Mouse (Mus musculus) T-helper 2 cell (primary cell): ENCODE measurements at regions not wholly inside any gene's neighbourhood (a gene's known extent, or its start where the extent isn't known, plus 50 kb on each side); places are given as distances from the start of the nearest gene placed in this dataset.

Experiments used
- in situ Hi-C: fragments of 300-600 bp; cut with MboI, MseI; formaldehyde crosslinking; loops from one replicate; pipeline ENCODE4 v1.15.1; 2025; ENCODE audit warnings: high pct_unique_total_duplicates

- in situ Hi-C loops = loop anchor here (10.0 kb wide), 1 partner anchor 248 kb away; no protein-coding TSS in a partner anchor
These were observed 168.4 kb downstream of the 3110018I06Rik start for GRCm38 (mm10) chr12:107656846-107657245.

DNA sequence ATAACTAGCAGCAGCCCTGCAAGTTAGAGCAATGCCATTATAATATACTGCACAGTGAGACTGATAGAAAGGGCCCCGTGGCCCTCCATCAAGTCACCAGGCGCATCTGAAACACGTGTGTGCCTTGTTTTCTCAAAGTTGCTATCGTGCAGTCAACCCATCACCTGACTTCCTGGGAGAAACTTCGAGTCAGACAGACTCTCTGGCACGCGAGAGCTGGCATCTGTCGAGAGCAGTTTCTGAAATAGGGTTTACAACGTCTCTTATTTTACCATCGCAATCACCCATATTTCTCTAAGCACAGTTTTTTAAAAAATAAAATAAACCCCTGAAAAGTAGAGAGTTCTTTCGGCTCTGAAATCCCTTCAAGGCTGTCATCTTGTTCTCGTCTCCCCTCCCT, 169.8 kb downstream of the 3110018I06Rik start:
- in situ Hi-C loops = loop anchor here (10.0 kb wide), 1 partner anchor 247 kb away; no protein-coding TSS in a partner anchor

DNA sequence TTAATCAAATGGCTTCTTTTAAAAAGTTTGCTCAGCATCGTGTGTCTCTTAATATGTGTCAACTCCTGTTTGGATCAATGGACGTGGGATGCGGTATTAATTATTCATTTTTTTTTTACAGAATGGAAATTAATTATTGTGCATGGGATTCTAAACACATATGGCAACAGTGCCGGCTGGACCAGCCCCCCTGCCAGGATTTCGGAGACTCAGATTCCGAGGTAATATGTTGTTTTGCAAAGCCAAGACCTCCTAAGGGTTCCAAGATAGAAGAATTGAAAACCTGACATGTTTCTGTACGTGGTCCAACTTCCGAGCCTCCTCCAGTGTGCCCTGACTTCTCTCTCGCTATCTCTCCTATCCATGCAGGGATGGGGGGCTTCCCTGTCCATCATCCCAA, 170.4 kb downstream of the 3110018I06Rik start:
- in situ Hi-C loops = loop anchor here (10.0 kb wide), 1 partner anchor 246 kb away; no protein-coding TSS in a partner anchor

DNA sequence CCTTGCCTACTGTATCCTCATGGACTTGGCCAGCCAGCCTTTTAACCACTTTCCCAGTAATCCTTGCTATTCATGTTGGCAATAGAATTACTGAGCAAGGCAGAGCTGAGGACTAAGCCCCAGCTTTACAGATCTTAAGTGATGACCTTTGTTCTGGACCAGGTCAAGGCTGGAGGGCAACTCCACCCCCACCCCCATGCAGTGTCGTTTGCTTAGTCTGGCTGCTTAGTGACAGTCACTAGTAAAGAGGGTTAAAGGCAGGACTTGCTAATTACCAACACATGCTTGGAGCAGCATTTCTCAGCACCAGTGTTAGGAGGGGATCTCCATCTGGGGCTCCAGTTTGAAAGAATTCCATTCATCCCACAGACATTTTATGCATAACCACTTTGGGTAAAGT, 174.2 kb downstream of the 3110018I06Rik start:
- in situ Hi-C loops = no loop called here

GRCm38 (mm10) chr12:107667836-107668235, 179.4 kb downstream of the 3110018I06Rik start:
- in situ Hi-C loops = no loop called here

DNA sequence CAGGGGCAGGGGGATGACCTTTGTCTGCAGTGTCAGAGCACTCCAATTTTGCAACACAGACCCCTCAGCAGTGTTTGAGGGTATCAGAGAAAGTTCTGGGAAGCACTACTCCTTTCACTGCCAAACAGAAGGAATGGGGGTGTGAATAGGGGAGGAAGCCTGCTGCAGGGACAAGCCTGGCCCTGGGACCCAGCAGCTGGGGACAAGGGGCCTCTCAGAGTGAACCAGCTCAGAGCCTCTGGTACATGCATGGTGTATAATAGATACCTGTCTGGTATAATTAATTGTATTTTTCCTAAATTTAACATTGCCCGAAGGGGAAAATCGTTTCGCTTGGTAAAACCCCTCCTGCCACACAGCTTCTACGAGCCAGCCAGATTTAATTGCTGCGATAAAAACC, 180.6 kb downstream of the 3110018I06Rik start:
- in situ Hi-C loops = no loop called here

GRCm38 (mm10) chr12:107669450-107669849, 181.0 kb downstream of the 3110018I06Rik start:
- in situ Hi-C loops = no loop called here

DNA sequence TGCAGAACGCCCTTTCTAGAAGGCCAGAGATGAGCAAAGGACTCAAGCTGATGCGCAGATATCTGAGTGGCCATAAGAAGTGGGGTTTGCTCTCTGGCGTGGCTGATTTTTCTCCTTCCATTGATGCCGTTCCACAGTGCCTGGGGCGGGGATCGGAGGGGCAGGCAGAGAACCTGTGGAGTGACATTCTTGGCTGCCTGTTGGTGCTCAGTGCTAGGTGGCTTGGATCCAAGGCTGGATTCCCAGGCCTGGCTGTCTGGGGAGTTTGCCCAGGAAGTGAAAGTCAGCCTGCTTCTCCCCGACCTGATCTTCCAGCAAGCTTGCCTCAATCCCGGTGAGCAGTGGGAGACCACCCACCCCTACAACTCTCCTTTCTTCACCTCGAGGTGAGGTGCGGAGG, 181.5 kb downstream of the 3110018I06Rik start:
- in situ Hi-C loops = no loop called here

DNA sequence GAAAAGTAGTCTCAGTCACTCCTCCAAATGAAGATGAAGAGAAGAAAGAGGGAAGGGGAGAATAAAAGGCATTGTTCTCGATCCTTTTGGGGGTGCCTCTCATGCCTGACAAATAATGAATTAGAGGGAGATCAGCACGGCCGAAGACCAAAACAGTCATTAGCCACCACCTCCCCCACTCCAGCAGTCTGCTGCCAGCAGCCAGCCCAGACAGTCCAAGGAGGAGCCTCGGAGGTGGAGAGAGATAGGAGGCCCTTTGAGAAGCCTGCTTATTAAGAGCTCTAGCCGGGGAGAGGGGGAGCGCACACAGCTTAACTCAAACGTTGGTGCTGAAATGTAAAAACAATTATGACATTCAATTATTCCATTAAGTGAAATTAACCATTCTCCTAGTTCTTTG, 188.6 kb downstream of the 3110018I06Rik start:
- in situ Hi-C loops = no loop called here

- in situ Hi-C loops = no loop called here
These were observed 199.0 kb downstream of the 3110018I06Rik start for GRCm38 (mm10) chr12:107687447-107687846.

- in situ Hi-C loops = no loop called here
These were observed 201.0 kb downstream of the 3110018I06Rik start for GRCm38 (mm10) chr12:107689418-107689817.

DNA sequence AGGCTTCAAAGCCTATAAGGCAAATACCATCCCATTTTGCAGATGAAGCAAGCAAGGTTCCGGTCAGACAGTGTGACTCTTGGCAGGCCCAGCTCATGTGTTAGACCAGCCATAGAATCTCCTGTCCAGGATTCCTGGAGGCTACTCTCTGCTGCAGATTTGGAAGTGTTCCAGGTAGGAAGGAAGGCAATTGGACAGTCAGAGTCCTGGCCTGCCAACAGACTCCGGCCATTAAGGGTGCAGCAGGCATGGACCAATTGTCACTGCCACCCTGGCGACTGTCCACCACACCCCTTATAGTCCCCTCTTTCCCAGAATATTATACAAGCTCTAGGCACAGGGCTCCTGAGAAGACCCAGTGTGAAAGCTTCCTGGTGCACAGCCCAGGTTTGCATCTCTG, 201.6 kb downstream of the 3110018I06Rik start:
- in situ Hi-C loops = no loop called here

- in situ Hi-C loops = no loop called here
These were observed 205.3 kb downstream of the 3110018I06Rik start for GRCm38 (mm10) chr12:107693693-107694092.

GRCm38 (mm10) chr12:107695014-107695413, 206.6 kb downstream of the 3110018I06Rik start:
- in situ Hi-C loops = no loop called here

DNA sequence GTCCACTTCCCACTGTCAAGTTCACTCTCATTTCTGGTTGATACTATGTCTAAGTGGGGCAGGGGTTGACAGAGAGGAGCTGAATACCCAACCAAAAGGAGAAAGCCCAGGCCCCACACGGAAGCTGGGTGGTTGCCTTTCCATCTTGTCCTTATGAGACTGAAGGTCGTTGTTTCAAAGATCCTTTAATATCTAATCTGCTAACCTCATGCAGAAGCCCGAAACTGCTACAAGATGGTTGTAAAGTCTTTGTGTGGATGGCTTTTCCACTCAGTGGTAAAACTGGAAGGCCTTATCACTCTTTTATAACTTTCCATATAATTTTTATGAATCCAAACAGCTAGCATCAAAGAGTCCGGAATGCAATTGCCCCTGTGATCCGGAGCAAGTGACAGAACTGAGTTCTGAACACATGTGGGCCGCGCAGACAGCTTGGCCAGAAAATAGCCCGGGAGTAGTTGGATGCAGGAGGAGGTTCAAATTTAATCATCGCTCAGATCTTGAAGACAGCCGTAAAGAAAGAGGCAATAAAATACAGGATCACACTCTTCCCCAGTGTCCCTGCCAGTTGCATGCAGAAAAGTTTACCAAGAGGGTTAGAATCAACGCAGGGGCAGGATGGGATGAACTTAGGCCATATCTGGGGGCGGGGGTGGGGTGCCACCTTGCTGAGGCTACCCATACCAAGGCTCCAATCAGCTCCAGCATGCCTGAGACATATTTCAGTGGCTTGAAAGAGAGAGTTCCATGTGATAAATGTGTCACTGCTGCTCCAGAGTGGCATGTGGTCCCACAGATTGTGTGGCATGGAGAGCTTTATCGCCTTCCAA, 207.2 kb downstream of the 3110018I06Rik start:
- in situ Hi-C loops = no loop called here

DNA sequence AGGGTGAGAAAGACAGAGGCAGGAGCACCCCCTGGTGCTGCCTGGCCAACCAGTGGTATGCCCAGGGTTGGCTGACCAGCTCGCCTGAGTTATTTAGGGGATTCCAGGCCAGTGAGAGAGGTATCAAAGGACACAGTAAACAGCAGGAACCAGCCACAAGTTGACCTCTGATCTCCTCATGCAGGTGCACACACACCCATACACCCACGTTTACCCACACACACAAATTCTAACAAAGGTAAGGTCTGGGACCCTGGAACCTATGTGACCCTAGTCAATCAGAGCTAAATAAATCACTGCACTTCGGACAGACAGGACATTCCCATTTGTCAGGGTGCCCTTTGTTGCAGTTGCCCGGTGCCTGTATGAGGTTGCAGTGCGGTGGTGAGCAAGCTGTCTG, 211.9 kb downstream of the 3110018I06Rik start:
- in situ Hi-C loops = no loop called here

DNA sequence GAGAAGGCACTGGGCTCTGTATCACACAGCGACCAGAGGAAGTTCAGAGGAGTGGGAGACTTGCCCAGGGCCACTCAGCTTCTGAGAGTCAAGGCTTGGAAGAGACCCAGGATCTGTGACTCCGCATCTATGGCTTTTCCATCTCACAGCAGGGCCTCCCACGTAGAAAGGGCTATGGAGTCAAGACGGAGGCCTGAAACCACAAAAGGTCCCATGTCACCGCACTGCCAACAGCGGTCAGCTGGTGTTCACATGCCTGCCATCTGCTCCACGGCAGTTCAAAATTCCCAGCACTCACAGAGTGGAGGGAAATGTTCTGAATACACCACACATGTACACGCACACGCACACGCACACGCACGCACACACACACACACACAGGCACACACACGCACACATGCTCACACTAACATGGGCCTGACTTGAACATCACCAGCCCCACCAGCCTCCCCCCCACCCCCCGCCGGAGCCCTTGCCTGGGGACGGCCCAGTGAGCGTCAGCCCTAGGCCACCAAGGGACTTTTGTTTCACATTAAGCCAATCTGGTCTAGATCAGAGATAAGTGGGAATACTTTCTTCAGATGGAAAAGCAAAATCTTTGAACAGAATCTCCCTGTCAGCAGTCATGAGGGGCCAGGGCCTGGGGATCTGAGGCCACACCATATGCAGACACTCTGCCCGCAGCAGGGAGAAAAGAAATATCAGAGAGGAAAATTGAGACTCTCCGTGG, 212.6 kb downstream of the 3110018I06Rik start:
- in situ Hi-C loops = no loop called here

DNA sequence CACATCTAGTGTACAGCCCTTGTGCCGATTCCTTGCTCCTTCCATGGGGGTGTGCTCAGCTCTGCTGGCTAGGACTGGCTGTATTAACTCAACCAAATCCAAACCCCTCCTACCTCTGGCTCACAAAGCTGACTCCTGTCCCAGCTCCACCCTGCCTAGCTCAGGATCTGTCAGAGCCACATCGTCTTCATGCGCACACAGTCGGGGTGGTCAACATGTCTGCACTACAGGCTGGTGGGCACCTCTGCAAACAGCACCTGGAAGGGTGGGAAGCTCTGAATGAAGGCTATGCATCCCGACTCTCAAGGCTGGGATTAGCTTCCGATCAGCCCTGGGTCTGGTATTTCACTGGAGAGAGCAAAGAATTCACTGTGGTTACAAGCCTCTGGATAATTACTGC, 220.4 kb downstream of the 3110018I06Rik start:
- in situ Hi-C loops = no loop called here

- in situ Hi-C loops = no loop called here
These were observed 222.6 kb downstream of the 3110018I06Rik start for GRCm38 (mm10) chr12:107711017-107711416.

- in situ Hi-C loops = no loop called here
These were observed 223.2 kb downstream of the 3110018I06Rik start for GRCm38 (mm10) chr12:107711675-107712074.

DNA sequence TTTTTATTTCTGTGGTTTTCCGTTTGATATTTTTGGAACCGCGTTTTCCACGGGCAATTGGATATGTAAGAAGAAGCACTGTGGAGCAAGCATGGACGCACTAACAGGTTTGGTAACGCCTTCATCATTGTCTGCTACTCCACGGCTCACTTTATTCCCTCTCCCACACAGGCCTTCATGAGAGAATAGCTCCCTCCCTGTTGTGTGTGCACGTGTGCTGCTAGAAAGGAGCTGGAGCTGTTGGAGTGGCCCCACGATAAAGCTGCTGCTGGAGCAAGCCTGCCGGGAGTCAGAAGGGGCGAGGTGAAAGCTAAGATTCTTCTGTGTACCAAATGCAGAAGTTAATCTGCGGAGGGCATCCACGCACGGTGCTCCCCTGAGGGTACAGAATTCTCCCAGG, 224.8 kb downstream of the 3110018I06Rik start:
- in situ Hi-C loops = no loop called here

GRCm38 (mm10) chr12:107714846-107715245, 226.4 kb downstream of the 3110018I06Rik start:
- in situ Hi-C loops = no loop called here

DNA sequence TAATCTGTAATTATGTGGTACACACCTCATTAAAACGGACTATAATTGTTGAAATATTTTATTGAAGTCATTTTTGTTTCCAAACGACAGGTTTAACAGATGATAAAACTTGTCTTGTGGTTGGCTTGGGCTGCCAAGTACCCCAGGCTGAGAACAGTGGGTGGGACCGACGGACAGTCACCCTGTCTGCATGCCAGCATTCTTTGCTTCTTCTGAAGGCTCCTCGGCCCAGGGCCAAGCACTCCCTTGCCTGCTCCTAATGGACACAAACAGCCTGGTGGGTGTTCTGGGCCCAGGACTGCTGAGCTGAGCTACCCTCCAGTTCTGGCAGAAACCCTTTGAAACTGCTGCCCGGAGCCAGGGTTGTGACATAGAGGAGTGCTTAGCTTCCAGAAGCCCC, 227.4 kb downstream of the 3110018I06Rik start:
- in situ Hi-C loops = no loop called here
